Mouse (Mus musculus) left cerebral cortex, adult 18-20 months (tissue): ENCODE data around the gene Elavl2. TPM values are rescaled to one million over a fixed set of nuclear protein-coding genes. Genes with fewer than 3 reads are reported as not detected.

Experiments used
- DNase-seq, 2 experiments: peaks; one replicate each; pipeline ENCODE4 v3.0.0; 2021 to 2022; ENCODE audit warnings: low spot score in 2 of 2, mixed read lengths in 1 of 2
- microRNA-seq, 2 experiments: library from miRNA; unstranded; fragments of <30 nt; microRNA quantifications; one replicate each; pipeline ENCODE4 v1.2.0; 2021
- total RNA-seq, 2 experiments: library from RNA; stranded (reverse); gene quantifications; 2 replicates each; pipeline ENCODE4 v1.2.3; 2021

Gene Elavl2
- total RNA-seq, 2 experiments from 2014 or later = 94.8 to 104 TPM

DNA sequence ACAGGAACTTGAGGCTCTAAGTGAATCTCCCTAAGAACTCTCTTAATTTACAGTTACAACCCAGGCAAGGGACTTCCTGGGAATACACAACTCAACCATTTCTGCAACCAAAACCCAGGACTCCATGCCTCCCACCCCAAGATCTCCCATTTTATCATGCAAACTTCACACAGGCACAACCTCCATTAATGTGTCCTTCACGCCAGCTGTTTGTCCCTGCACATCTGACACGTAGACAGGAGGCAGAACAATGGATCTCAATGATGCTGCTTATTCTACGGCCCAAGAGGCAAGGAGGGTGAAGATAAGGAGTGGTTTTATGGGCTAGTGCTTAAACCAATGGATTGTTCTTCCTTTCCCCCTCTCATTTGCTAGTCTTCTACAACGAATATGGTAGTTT is 176.8 kb downstream of the Elavl2 start:
- DNase-seq = no peak

DNA sequence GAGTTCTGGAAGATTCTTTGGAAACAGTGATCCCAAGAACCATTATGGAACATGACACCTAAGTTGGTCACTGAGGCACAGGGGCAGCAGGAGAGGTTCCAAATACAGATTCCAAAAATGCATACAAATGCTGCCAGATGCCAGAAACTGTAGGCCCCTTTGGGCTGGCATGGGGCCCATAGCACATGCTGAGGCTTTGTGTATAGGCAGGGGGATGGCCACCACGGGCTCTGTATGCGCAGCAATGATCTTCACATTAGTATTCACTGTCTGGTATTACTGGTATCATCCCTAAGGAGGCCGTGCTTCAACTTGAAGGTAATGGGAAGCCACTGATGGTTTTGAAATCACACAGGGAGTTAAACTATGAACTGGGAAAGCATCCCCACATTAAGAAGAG is 181.3 kb downstream of the Elavl2 start:
- no peak for DNase-seq

DNA sequence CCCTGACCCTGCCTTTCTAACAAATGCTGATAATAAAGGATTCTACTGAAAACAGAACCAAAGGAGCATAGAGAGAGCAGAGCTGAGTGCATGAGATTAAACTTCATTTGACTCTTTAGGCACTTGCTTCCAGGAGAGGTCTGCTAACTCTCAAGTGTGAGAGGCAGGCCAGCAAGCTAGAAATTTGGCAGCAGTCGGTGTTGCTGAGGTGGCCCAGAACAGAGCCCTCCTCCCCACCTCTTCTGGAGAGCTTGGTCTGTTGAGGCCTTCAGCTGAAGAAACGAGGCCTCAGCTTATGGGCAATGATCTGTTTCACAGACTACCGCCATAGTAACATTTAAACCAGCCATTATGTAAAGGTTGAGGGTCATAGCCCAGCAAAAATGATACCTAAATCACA is 186.7 kb downstream of the Elavl2 start:
- DNase-seq = no peak

DNA sequence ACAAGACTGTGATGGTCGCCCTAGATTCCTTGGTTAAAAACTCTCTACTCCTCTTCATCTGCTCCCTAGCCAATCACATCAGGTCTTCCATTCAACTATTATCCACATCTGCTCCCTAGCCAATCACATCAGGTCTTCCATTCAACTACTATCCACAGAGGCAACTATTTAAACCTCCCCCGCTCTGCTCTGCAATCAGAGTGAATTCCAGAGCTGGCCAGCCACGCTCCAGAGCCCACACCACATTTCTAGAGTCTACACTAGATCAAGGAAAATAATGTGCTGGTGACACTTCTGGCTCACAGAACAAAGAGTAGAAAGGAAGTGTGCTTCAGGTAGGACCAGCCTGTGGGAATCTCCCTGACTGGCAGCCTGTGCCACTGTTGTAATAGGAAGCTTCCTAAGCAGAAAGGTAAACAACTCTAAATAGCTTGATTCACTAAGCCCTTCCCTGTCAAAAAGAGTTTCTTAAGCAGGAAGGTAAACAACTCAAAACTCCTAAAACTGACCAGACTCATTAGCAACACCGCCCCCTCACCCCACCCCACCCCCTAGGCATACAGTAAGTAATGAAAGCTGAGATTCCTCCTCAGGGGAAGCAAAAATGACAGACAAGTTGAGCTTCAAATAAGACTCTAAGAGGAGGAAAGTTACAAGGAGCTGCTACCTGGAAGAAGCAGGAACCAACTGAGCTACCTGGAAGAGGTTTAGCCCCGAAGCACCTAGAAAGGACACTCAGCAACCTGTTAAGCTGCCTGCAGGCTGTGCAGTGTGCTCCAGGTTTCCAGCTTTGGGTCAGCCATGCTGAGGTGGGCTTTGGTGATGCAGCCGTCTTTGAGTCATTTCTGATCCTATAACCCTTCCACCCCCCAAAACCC is 191.9 kb downstream of the Elavl2 start:
- DNase-seq = no peak

Small RNA genes within 50 kb of the gene (microRNA-seq; reads per million reads assigned to microRNA genes)
- 0 reads per million in 2 experiments for gene Mir6402
